Mouse (Mus musculus): ENCODE measurements around the gene Glra2.
"Not testable (repeated sequence)": the region's sequence is repeated elsewhere in the genome, so short reads cannot be mapped to it uniquely, and the experiment has no call there.

Glra2 gene

GRCm38 (mm10) chrX:165326939-165327698 lies at the start of gene Glra2:
TSS of gene Glra2 (minus strand) at chrX:165327393.
- DNase-seq: no peak

DNA sequence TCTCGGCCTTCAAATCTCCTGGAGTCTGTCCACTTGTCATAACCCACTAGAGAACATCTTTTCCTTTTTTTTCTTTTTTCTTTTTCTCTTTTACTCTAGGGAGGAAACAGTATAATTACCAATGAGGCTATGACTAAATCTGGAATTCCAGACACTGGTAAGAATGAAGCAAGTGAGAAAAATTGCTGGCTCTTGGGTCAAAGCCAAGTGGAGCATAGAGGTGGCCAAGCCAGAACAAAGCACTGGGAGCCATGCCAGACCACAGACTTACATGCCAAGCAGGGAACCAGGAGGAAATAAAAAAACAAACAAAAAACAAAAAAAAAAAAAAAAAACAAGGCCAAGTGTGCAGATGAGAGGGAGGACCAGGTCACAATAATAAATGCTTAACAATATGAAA lies 35.6 kb upstream of the Glra2 start:
- DNase-seq: peak; percentile 88

DNA sequence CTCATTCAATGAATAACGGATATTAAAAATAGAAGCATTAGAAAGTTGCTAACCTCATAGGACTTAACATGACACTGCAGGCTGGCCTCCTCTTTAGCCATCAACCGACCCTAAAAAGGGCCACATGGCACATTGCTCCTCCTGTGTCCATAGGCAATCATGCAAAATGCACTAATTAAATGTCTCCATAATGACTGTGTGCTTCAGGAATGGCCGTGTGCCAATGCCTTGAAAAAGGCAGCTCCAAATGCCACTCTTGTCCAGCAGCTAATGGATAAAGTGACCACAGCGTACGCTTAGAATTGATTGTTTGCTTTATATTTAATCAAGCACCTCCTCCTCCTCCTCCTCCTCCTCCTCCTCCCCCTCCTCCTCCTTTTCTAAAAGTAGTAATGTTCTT lies 17.4 kb upstream of the Glra2 start:
- no peak for DNase-seq

GRCm38 (mm10) chrX:165327699-165328333 lies 623 bp upstream of the Glra2 start:
- DNase-seq: no peak

DNA sequence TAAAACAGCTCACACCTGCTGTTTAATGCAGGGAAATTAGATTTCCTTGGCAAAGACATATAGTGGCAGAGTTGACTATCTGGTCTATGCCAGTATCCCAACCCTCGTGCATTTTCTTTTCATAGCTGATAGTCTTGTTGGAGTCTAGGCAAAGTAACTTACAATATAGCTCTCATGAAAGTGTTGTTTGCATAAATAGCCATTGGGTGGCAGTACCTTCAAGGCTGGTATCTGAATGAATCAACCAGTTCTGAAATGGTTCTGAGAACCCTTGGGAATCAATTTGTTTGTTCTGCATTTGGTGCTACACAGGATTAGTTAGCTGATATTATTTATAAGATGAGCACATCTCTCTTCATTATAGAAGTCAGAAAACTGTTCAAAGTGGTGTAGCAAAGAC lies 133.6 kb downstream of the Glra2 start:
- no peak for DNase-seq

DNA sequence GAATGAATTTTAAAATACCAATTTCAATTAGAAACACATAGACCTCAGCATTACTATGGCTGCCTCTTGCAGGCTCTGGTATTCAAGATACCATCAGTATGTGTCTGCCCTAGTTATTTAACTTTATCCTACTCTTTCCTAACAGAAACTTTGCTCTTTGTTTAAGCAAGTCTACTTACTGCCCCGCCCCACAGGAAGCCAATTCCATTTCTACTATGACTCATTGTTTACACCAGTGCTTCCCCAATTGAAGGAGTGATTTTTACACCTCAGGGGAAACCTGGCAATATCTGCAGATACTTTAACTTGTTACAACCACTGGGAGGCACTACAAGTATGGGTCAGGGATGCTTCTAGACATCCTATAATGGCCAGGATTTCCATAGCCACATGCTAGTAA lies 136.0 kb downstream of the Glra2 start:
- no peak for DNase-seq

DNA sequence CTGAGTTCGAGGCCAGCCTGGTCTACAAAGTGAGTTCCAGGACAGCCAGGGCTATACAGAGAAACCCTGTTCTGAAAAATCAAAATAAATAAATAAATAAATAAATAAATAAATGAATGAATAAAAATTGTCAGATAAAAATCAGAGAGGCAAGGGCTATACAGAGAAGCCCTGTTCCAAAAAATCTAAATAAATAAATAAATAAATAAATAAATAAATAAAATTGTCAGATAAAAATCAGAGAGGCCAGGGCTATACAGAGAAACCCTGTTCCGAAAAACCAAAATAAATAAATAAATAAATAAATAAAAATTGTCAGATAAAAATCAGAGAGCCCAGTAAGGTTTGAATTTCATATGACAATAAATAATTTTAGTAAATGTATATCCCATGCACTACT lies 144.2 kb downstream of the Glra2 start:
- DNase-seq: not testable (repeated sequence)

- no peak for DNase-seq
Observed at GRCm38 (mm10) chrX:165156549-165156948, 170.6 kb downstream of the Glra2 start.

DNA sequence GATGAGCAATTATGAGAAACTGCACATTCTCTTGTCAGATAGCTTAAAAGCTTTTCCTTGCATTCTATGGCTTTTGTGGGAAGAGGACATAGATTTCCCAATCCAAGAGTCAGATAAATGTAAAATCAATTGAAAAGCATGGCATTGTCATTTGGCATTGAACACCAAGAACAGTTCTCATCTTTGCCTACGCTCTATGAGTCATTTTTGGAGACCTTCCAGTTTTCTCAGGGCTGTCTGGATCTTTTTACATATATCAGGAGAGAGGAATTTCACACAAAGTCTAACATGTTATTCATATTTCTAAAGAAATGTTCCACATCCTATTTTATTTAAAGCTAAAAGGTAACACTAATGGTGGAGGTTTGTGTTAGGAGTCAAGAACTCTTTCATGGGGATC lies 223.0 kb downstream of the Glra2 start:
- DNase-seq: no peak
